Mouse (Mus musculus): ENCODE data around the gene Jup. TPM values are rescaled to one million over a fixed set of nuclear protein-coding genes. Genes with fewer than 3 reads are reported as not detected.

The Jup gene
- total RNA-seq (2015; ENCODE audit: low replicate concordance), result 7.2 and 10.1 TPM in 2 replicates
- total RNA-seq (2017; ENCODE audit: low replicate concordance), result 1.9 and 5.5 TPM in 2 replicates

- 0 out of 2 replicates have a peak, but pooled peaks have one; percentile 45 for ATAC-seq (replicated peaks; ENCODE audit: low FRiP score, poor library complexity, severe bottlenecking)
Measured at GRCm38 (mm10) chr11:100397600-100398389, at the start of gene Jup. Jup (minus strand) TSS chr11:100397763.

GRCm38 (mm10) chr11:100442625-100443024 is 45.1 kb upstream of the Jup start:
- no peak for ATAC-seq (replicated peaks; ENCODE audit: low FRiP score, poor library complexity, severe bottlenecking)

- no peak for ATAC-seq (replicated peaks; ENCODE audit: low FRiP score, poor library complexity, severe bottlenecking)
Measured at GRCm38 (mm10) chr11:100441797-100442196, 44.2 kb upstream of the Jup start, which contains the start of the genes Nt5c3b and Klhl10. Nt5c3b (minus strand) TSS chr11:100441808. Klhl10 (plus strand) TSS chr11:100441917.

- peak; percentile 84 for ATAC-seq (replicated peaks; ENCODE audit: low FRiP score, poor library complexity, severe bottlenecking)
Measured at GRCm38 (mm10) chr11:100440691-100441522, 43.3 kb upstream of the Jup start.

- ATAC-seq (replicated peaks; ENCODE audit: low FRiP score, poor library complexity, severe bottlenecking), result no peak
Measured at GRCm38 (mm10) chr11:100437901-100438300, 40.3 kb upstream of the Jup start.

GRCm38 (mm10) chr11:100435678-100436246 is 38.2 kb upstream of the Jup start:
- no peak for ATAC-seq (replicated peaks; ENCODE audit: low FRiP score, poor library complexity, severe bottlenecking)

- ATAC-seq (replicated peaks; ENCODE audit: low FRiP score, poor library complexity, severe bottlenecking), result no peak
Measured at GRCm38 (mm10) chr11:100432002-100432401, 34.4 kb upstream of the Jup start.

GRCm38 (mm10) chr11:100430052-100430451 is 32.5 kb upstream of the Jup start:
- no peak for ATAC-seq (replicated peaks; ENCODE audit: low FRiP score, poor library complexity, severe bottlenecking)

GRCm38 (mm10) chr11:100428612-100429199 is 31.1 kb upstream of the Jup start:
- ATAC-seq (replicated peaks; ENCODE audit: low FRiP score, poor library complexity, severe bottlenecking), result no peak

GRCm38 (mm10) chr11:100426820-100427219 is 29.3 kb upstream of the Jup start:
- ATAC-seq (replicated peaks; ENCODE audit: low FRiP score, poor library complexity, severe bottlenecking), result no peak

GRCm38 (mm10) chr11:100425851-100426250 is 28.3 kb upstream of the Jup start:
- no peak for ATAC-seq (replicated peaks; ENCODE audit: low FRiP score, poor library complexity, severe bottlenecking)

- ATAC-seq (replicated peaks; ENCODE audit: low FRiP score, poor library complexity, severe bottlenecking), result no peak
Measured at GRCm38 (mm10) chr11:100423836-100424235, 26.3 kb upstream of the Jup start.

GRCm38 (mm10) chr11:100421537-100421936 is 24.0 kb upstream of the Jup start:
- ATAC-seq (replicated peaks; ENCODE audit: low FRiP score, poor library complexity, severe bottlenecking), result no peak

GRCm38 (mm10) chr11:100414914-100415822 is 17.6 kb upstream of the Jup start, which contains the start of gene Fkbp10:
Fkbp10 (plus strand) TSS chr11:100415697.
- ATAC-seq (replicated peaks; ENCODE audit: low FRiP score, poor library complexity, severe bottlenecking), result no peak

GRCm38 (mm10) chr11:100414021-100414913 is 16.7 kb upstream of the Jup start, which contains the start of gene P3h4:
P3h4 (minus strand) TSS chr11:100414836.
- no peak for ATAC-seq (replicated peaks; ENCODE audit: low FRiP score, poor library complexity, severe bottlenecking)

- ATAC-seq (replicated peaks; ENCODE audit: low FRiP score, poor library complexity, severe bottlenecking), result no peak
Measured at GRCm38 (mm10) chr11:100413541-100413940, 16.0 kb upstream of the Jup start.

GRCm38 (mm10) chr11:100411736-100412135 is 14.2 kb upstream of the Jup start:
- no peak for ATAC-seq (replicated peaks; ENCODE audit: low FRiP score, poor library complexity, severe bottlenecking)

- no peak for ATAC-seq (replicated peaks; ENCODE audit: low FRiP score, poor library complexity, severe bottlenecking)
Measured at GRCm38 (mm10) chr11:100409686-100410085, 12.1 kb upstream of the Jup start.
